Mouse (Mus musculus): ENCODE data around the gene Mup18. TPM values are rescaled to one million over a fixed set of nuclear protein-coding genes. Genes with fewer than 3 reads are reported as not detected.
"Not testable (repeated sequence)": the region's sequence is repeated elsewhere in the genome, so short reads cannot be mapped to it uniquely, and the experiment has no call there.

Mup18 gene
- polyA plus RNA-seq (2015; fragmentation: Nextera tagmentation; extraction: Ambion mirVana) = 1.6 and 2.8 TPM in 2 replicates

- H3K27ac ChIP-seq; H3K9me3 ChIP-seq; H3K27me3 ChIP-seq; H3K9ac ChIP-seq; H3K4me1 ChIP-seq; H3K4me3 ChIP-seq; ATAC-seq (ENCODE audit: insufficient number of reproducible peaks, low FRiP score, low TSS enrichment, low read depth); H3K4me2 ChIP-seq; H3K36me3 ChIP-seq: not testable (repeated sequence)
- 85% methylated on average over 2 of the region's 2 CpGs for whole genome bisulfite sequencing
These were observed at the start of gene Mup18 for GRCm38 (mm10) chr4:61674036-61674435. TSS of gene Mup18 (minus strand) at chr4:61674136.

DNA sequence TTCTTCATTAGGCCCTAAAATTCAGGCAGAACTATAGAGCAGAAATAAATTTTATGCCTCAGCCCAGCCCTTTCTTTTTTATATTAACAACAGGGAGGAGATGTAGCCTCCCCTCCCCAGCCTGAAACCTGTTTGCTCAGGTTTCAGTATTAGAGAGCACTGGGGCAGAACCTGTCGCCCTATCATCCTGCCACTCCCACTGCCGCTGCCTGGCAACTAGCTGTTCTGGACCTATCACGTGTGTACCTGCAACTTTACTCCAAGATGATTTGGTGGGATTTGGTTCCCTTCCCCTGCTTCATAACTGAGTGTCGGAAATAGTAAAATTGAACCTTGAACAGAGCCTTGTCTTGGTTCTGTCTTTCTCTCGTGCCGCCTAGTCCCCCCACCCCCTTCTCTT lies 40.4 kb upstream of the Mup18 start:
- not testable (repeated sequence) for H3K27me3 ChIP-seq; H3K9ac ChIP-seq; H3K9me3 ChIP-seq; H3K4me2 ChIP-seq; H3K27ac ChIP-seq; H3K4me1 ChIP-seq; ATAC-seq (ENCODE audit: insufficient number of reproducible peaks, low FRiP score, low TSS enrichment, low read depth); H3K36me3 ChIP-seq; H3K4me3 ChIP-seq
- WGBS = 78% methylated on average over 6 of the region's 6 CpGs

Other genes starting within 250 kb of the Mup18 start
- 4.0 and 5.3 TPM in 2 replicates for gene Mup15, start 234.4 kb downstream of the Mup18 start, polyA plus RNA-seq (2015; fragmentation: Nextera tagmentation; extraction: Ambion mirVana)
- 1.1 TPM in 1 of 2 replicates, not detected in the other for gene Mup16, start 154.6 kb downstream of the Mup18 start, polyA plus RNA-seq (2015; fragmentation: Nextera tagmentation; extraction: Ambion mirVana)
- gene Mup17, start 78.3 kb downstream of the Mup18 start, polyA plus RNA-seq (2015; fragmentation: Nextera tagmentation; extraction: Ambion mirVana) = 0.50 and 1.3 TPM in 2 replicates
- 0.56 and 2.2 TPM in 2 replicates for gene Mup19, start 108.1 kb upstream of the Mup18 start, polyA plus RNA-seq (2015; fragmentation: Nextera tagmentation; extraction: Ambion mirVana)
- gene Mup5, start 161.1 kb upstream of the Mup18 start, polyA plus RNA-seq (2015; fragmentation: Nextera tagmentation; extraction: Ambion mirVana) = not detected in 2 replicates